Mouse (Mus musculus): ENCODE results near the gene Speer4d. TPM values are rescaled to one million over a fixed set of nuclear protein-coding genes. Genes with fewer than 3 reads are reported as not detected.

Gene Speer4d
- polyA plus RNA-seq, 1 experiment from 2014 or later = not detected

Other genes starting within 250 kb of the Speer4d start
- gene Gm21149, start 142.5 kb upstream of the Speer4d start, polyA plus RNA-seq (2016; fragmentation: Nextera tagmentation; extraction: Ambion mirVana) = not detected in 2 replicates
- not detected in 2 replicates for gene Gm21190, start 89.8 kb upstream of the Speer4d start, polyA plus RNA-seq (2016; fragmentation: Nextera tagmentation; extraction: Ambion mirVana)
- not detected in 2 replicates for gene Gm21083, start 41.7 kb upstream of the Speer4d start, polyA plus RNA-seq (2016; fragmentation: Nextera tagmentation; extraction: Ambion mirVana)
- gene 4930572O03Rik, start 38.0 kb downstream of the Speer4d start, polyA plus RNA-seq (2016; fragmentation: Nextera tagmentation; extraction: Ambion mirVana) = not detected in 2 replicates
- gene Speer4c, start 95.2 kb downstream of the Speer4d start, polyA plus RNA-seq (2016; fragmentation: Nextera tagmentation; extraction: Ambion mirVana) = not detected in 2 replicates

All from hindbrain, embryonic 12.5 days (tissue).